In genomic region chr13:110540543-110541265, GRCm38 (mm10) we compare ENCODE assay signal across 10 mouse cellular contexts.
DNase-seq lines count a peak whose midpoint lies in the region; ATAC-seq lines count a peak whose summit lies in the region.
"Had no signal": no experiment of that assay in that cellular context is flagged by ENCODE, and none has a peak within 500 bp of the region (broad histone marks: within the 10 kb centered on the region; RNA-seq: fewer than 3 reads in every experiment).

No protein-coding gene starts in this region.

- no peaks in the 10 kb centered on the region for H3K36me3 ChIP-seq in forebrain, embryonic 12.5 days (replicated peaks)
- no peaks in the 10 kb centered on the region for H3K36me3 ChIP-seq in midbrain, embryonic 12.5 days

- ATAC-seq in forebrain, embryonic 12.5 days (ENCODE audit: low FRiP score) = peak; percentile 58; the same call in 1 of the 2 replicates
- peak; percentile 44 for ATAC-seq in midbrain, embryonic 12.5 days (ENCODE audit: low FRiP score, low read depth)

- peak; percentile 62 to 77 for DNase-seq in frontal cortex, adult 2 months (ENCODE audit: extremely low spot score in 1 of 2, low spot score in 1 of 2)
- no peak for DNase-seq in frontal cortex, postnatal 14 days (ENCODE audit: low spot score in 2 of 2)
- peak; percentile 34 for DNase-seq in 3T3-L1 (ENCODE audit: low read depth, low spot score)
- DNase-seq in ovary, postnatal 14 days (ENCODE audit: low spot score) = no peak
- DNase-seq in spleen, postnatal 10 days (ENCODE audit: low spot score in 2 of 2) = no peak
- DNase-seq in heart, postnatal 14 days = no peak
- DNase-seq: kidney, postnatal 25 days had no signal

- H3K9me3 ChIP-seq in forebrain, embryonic 12.5 days = no peaks in the 10 kb centered on the region
- no peaks in the 10 kb centered on the region for H3K9me3 ChIP-seq in midbrain, embryonic 12.5 days

- 67% methylated on average over 13 of the region's 13 CpGs for WGBS in forebrain, embryonic 12.5 days
- 62% methylated on average over 13 of the region's 13 CpGs for WGBS in midbrain, embryonic 12.5 days

- no peak overlapping the region for H3K9ac ChIP-seq in forebrain, embryonic 12.5 days
- H3K9ac ChIP-seq in midbrain, embryonic 12.5 days (replicated peaks) = no peak overlapping the region

- H3K4me1 ChIP-seq in forebrain, embryonic 12.5 days = 0 out of 2 replicates have a peak, but pooled peaks cover 7% of the 10 kb centered on the region
- peaks cover 9% of the 10 kb centered on the region; the same call in 1 of the 2 replicates for H3K4me1 ChIP-seq in midbrain, embryonic 12.5 days

- no peak overlapping the region for H3K4me3 ChIP-seq in forebrain, embryonic 12.5 days (replicated peaks)
- H3K4me3 ChIP-seq in midbrain, embryonic 12.5 days = no peak overlapping the region

- intact Hi-C loops in heart, postnatal 14 days (cut with DNase I) = no loop called here

- no peaks in the 10 kb centered on the region for H3K27me3 ChIP-seq in forebrain, embryonic 12.5 days
- H3K27me3 ChIP-seq in midbrain, embryonic 12.5 days = no peaks in the 10 kb centered on the region

- H3K27ac ChIP-seq in forebrain, embryonic 12.5 days = no peak overlapping the region
- no peak overlapping the region for H3K27ac ChIP-seq in midbrain, embryonic 12.5 days (replicated peaks)

- H3K4me2 ChIP-seq in forebrain, embryonic 12.5 days = no peak overlapping the region
- H3K4me2 ChIP-seq in midbrain, embryonic 12.5 days (replicated peaks) = no peak overlapping the region
- H3K4me2 ChIP-seq: liver, embryonic 11.5 days had no signal

Comparison
In these comparisons a context has a peak if more than half of its experiments do, and no peak if none do; other contexts are left out.
1. DNase-seq: peak in frontal cortex, adult 2 months (2 of 2) and 3T3-L1 (single experiment); none in frontal cortex, postnatal 14 days (0 of 2), ovary, postnatal 14 days (single experiment), spleen, postnatal 10 days (0 of 2) and heart, postnatal 14 days (0 of 2).